Mouse (Mus musculus): ENCODE results near the gene Pglyrp1. TPM values are rescaled to one million over a fixed set of nuclear protein-coding genes. Genes with fewer than 3 reads are reported as not detected.

The Pglyrp1 gene
- total and polyA plus RNA-seq, 2 experiments, result 0.18 to 1.7 TPM

- TF ChIP-seq CTCF (IDR thresholded peaks at IDR 0.05; ENCODE audit: low read depth, low read length), result no peak
- no peak for TF ChIP-seq POLR2A (IDR thresholded peaks at IDR 0.05; ENCODE audit: extremely low read depth, insufficient read depth, low read length)
- DNase-seq (ENCODE audit: extremely low read depth, low read depth, low spot score), result no peak
- Histone ChIP-seq H3K9ac (ENCODE audit: low read depth, low read length) (no peak overlapping the region), H3K27ac (replicated peaks; ENCODE audit: insufficient read depth, low read depth, low read length) (no peak overlapping the region), H3K4me3 (ENCODE audit: insufficient read depth, low read depth, low read length) (no peak overlapping the region), H3K79me2 (ENCODE audit: control insufficient read depth, insufficient read depth, low read length) (no peaks in the 10 kb centered on the region), H3K27me3 (ENCODE audit: control insufficient read depth, insufficient read depth, low read length) (no peaks in the 10 kb centered on the region), H3K36me3 (ENCODE audit: control insufficient read depth, insufficient read depth, low read length) (no peaks in the 10 kb centered on the region), H3K4me1 (ENCODE audit: control insufficient read depth, insufficient read depth, low read length) (no peaks in the 10 kb centered on the region)
- 68% methylated on average over 5 of the region's 5 CpGs for whole genome bisulfite sequencing
These were observed 4.2 kb downstream of the Pglyrp1 start for GRCm38 (mm10) chr7:18875372-18875771.

DNA sequence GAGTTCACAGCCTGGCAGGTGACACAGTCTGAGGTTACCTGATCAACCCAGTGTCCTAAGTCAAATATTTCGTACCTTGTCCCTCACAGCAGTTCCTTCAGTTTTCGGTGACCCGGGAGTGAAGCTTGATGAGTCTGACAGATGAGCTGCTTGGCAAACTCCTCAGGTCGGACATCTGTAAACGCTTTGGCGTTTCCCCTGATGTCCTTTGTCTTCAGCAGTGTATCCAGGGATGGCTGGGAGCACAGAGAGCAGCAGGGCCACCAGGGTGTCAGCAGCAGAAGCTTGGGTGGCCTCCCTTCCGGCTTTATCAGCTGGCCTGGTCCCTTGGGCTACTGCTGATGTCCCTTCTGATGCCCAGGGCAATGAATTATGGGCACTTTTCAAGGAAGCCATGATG is 7.6 kb downstream of the Pglyrp1 start:
- Histone ChIP-seq H3K79me2 (ENCODE audit: control insufficient read depth, insufficient read depth, low read length) (no peaks in the 10 kb centered on the region), H3K9ac (ENCODE audit: low read depth, low read length) (no peak overlapping the region), H3K36me3 (ENCODE audit: control insufficient read depth, insufficient read depth, low read length) (no peaks in the 10 kb centered on the region), H3K4me1 (ENCODE audit: control insufficient read depth, insufficient read depth, low read length) (no peaks in the 10 kb centered on the region), H3K4me3 (ENCODE audit: insufficient read depth, low read depth, low read length) (no peak overlapping the region), H3K27ac (replicated peaks; ENCODE audit: insufficient read depth, low read depth, low read length) (no peak overlapping the region), H3K27me3 (ENCODE audit: control insufficient read depth, insufficient read depth, low read length) (no peaks in the 10 kb centered on the region)
- 60% methylated on average over 7 of the region's 7 CpGs for WGBS
- no peak for DNase-seq (ENCODE audit: extremely low read depth, low read depth, low spot score)
- no peak for TF ChIP-seq CTCF (IDR thresholded peaks at IDR 0.05; ENCODE audit: low read depth, low read length)
- no peak for TF ChIP-seq POLR2A (IDR thresholded peaks at IDR 0.05; ENCODE audit: extremely low read depth, insufficient read depth, low read length)

- Histone ChIP-seq H3K36me3 (ENCODE audit: control insufficient read depth, insufficient read depth, low read length) (no peaks in the 10 kb centered on the region), H3K4me1 (ENCODE audit: control insufficient read depth, insufficient read depth, low read length) (0 out of 2 replicates have a peak, but pooled peaks cover 1% of the 10 kb centered on the region), H3K27ac (replicated peaks; ENCODE audit: insufficient read depth, low read depth, low read length) (no peak overlapping the region), H3K27me3 (ENCODE audit: control insufficient read depth, insufficient read depth, low read length) (no peaks in the 10 kb centered on the region), H3K9ac (ENCODE audit: low read depth, low read length) (no peak overlapping the region), H3K4me3 (ENCODE audit: insufficient read depth, low read depth, low read length) (peak overlapping the region; percentile 18; the same call in 1 of the 2 replicates), H3K79me2 (ENCODE audit: control insufficient read depth, insufficient read depth, low read length) (no peaks in the 10 kb centered on the region)
- TF ChIP-seq POLR2A (IDR thresholded peaks at IDR 0.05; ENCODE audit: extremely low read depth, insufficient read depth, low read length) (no peak), CTCF (IDR thresholded peaks at IDR 0.05; ENCODE audit: low read depth, low read length) (no peak)
- no peak for DNase-seq (ENCODE audit: extremely low read depth, low read depth, low spot score)
- 33% methylated on average over 9 of the region's 9 CpGs for WGBS
These were observed 13.0 kb downstream of the Pglyrp1 start for GRCm38 (mm10) chr7:18883991-18884744.

GRCm38 (mm10) chr7:18884745-18885422 is 13.8 kb downstream of the Pglyrp1 start:
- Histone ChIP-seq H3K4me3 (ENCODE audit: insufficient read depth, low read depth, low read length) (peak overlapping the region; percentile 18; the same call in 1 of the 2 replicates), H3K36me3 (ENCODE audit: control insufficient read depth, insufficient read depth, low read length) (no peaks in the 10 kb centered on the region), H3K9ac (ENCODE audit: low read depth, low read length) (no peak overlapping the region), H3K27me3 (ENCODE audit: control insufficient read depth, insufficient read depth, low read length) (no peaks in the 10 kb centered on the region), H3K4me1 (ENCODE audit: control insufficient read depth, insufficient read depth, low read length) (0 out of 2 replicates have a peak, but pooled peaks cover 1% of the 10 kb centered on the region), H3K79me2 (ENCODE audit: control insufficient read depth, insufficient read depth, low read length) (no peaks in the 10 kb centered on the region), H3K27ac (replicated peaks; ENCODE audit: insufficient read depth, low read depth, low read length) (no peak overlapping the region)
- no peak for TF ChIP-seq POLR2A (IDR thresholded peaks at IDR 0.05; ENCODE audit: extremely low read depth, insufficient read depth, low read length)
- TF ChIP-seq CTCF (IDR thresholded peaks at IDR 0.05; ENCODE audit: low read depth, low read length), result no peak
- 62% methylated on average over 13 of the region's 13 CpGs for WGBS
- DNase-seq (ENCODE audit: extremely low read depth, low read depth, low spot score), result no peak

- no peaks in the 10 kb centered on the region for H3K79me2 ChIP-seq (ENCODE audit: control insufficient read depth, insufficient read depth, low read length)
- H3K4me3 ChIP-seq (ENCODE audit: insufficient read depth, low read depth, low read length), result no peak overlapping the region
- H3K9ac ChIP-seq (ENCODE audit: low read depth, low read length), result no peak overlapping the region
- H3K27ac ChIP-seq (replicated peaks; ENCODE audit: insufficient read depth, low read depth, low read length), result no peak overlapping the region
- WGBS, result 100% methylated on average over 1 of the region's 1 CpGs
- 0 out of 2 replicates have a peak, but pooled peaks cover 1% of the 10 kb centered on the region for H3K4me1 ChIP-seq (ENCODE audit: control insufficient read depth, insufficient read depth, low read length)
- H3K36me3 ChIP-seq (ENCODE audit: control insufficient read depth, insufficient read depth, low read length), result no peaks in the 10 kb centered on the region
- no peak for DNase-seq (ENCODE audit: extremely low read depth, low read depth, low spot score)
- no peaks in the 10 kb centered on the region for H3K27me3 ChIP-seq (ENCODE audit: control insufficient read depth, insufficient read depth, low read length)
- TF ChIP-seq POLR2A (IDR thresholded peaks at IDR 0.05; ENCODE audit: extremely low read depth, insufficient read depth, low read length) (no peak), CTCF (IDR thresholded peaks at IDR 0.05; ENCODE audit: low read depth, low read length) (no peak)
These were observed 15.8 kb downstream of the Pglyrp1 start for GRCm38 (mm10) chr7:18886963-18887362.

Data from liver, adult 2 months (tissue).